Mouse (Mus musculus) mesoderm, embryonic 11.5 days (tissue): Measurements from ENCODE around the gene Numbl.

Experiments
- DNase-seq: peaks from one replicate; pipeline ENCODE4 v3.0.0-alpha.2; 2012; ENCODE audit warnings: low read depth, low spot score

Numbl gene

DNA sequence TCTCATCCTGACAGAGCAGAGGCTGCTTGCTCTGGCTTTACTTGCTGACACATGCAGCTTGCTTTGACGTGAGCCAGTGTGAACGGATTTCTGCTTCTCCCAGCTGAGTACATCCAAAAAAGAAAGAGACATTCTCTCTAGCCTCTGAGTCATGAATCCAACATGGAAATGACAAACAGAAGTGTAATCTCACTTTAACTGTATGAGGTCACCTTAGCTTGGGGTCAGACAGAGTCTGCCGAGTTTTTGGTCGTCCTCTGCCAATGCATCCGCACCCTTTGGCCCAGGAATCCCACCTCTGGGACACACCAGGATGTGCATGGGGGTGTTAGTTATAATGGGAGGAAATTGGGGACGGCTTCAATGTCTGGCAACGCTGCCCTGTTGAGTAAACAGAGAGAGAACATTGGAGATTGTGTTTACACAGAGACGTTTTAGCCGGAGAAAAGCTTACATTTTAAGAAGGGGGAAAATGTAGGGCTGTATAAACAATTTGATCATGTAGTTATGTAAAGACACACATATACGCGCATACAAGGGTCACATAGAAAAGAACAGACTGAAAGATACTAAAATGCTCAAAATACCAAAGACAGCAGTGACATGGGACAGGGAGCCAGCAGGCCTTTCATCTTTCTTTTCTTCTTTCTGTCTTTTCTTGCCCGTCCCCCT is 33.7 kb downstream of the Numbl start:
- no peak for DNase-seq

DNA sequence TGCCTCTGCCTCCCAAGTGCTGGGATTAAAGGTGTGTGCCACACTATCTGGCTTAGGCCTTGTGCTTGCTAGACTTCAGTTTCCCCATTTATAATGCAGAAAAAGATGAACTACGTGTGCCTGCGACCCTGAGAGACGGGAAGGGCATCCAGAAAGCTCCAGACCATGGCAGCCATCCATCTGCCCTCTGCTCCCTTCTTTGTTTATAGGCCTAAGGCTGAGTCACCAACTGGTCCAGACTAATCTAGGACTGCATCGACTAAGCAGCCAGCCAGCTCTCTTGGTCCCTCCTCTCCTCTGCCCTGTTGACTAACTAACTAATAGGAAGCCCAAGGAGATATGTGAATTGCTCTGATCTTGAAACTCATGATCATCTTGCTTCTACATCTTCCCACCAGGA is 37.7 kb downstream of the Numbl start:
- DNase-seq, result no peak

GRCm38 (mm10) chr7:27296518-27296917 is 38.3 kb downstream of the Numbl start:
- no peak for DNase-seq

GRCm38 (mm10) chr7:27298033-27298610 is 39.9 kb downstream of the Numbl start:
- DNase-seq, result no peak

- no peak for DNase-seq
These were observed 40.6 kb downstream of the Numbl start for GRCm38 (mm10) chr7:27298816-27299215.

- no peak for DNase-seq
These were observed 42.1 kb downstream of the Numbl start for GRCm38 (mm10) chr7:27300351-27300750.

DNA sequence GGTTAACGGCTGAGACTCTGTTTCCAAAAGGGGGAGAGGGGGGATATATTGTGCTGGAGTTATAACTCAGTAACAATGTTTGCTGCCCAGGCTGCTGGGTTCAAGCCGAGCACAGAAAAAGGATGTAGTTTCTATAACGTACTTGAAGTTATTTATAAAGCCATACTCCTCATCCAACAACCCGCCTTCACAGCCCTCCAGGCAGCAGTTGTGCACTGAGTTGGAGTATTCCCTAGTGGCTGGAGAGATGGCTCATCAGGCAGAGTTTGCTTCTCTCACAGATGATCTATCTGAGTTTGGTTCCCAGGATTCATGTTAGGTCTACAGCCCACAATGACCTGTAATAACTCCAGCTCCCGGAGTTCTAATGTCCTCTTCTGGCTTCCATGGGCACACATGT is 42.6 kb downstream of the Numbl start:
- no peak for DNase-seq

GRCm38 (mm10) chr7:27302172-27302571 is 43.9 kb downstream of the Numbl start:
- peak; percentile 78 for DNase-seq

- DNase-seq, result no peak
These were observed 47.0 kb downstream of the Numbl start for GRCm38 (mm10) chr7:27305091-27305730.

- no peak for DNase-seq
These were observed 48.2 kb downstream of the Numbl start for GRCm38 (mm10) chr7:27306161-27307160.

DNA sequence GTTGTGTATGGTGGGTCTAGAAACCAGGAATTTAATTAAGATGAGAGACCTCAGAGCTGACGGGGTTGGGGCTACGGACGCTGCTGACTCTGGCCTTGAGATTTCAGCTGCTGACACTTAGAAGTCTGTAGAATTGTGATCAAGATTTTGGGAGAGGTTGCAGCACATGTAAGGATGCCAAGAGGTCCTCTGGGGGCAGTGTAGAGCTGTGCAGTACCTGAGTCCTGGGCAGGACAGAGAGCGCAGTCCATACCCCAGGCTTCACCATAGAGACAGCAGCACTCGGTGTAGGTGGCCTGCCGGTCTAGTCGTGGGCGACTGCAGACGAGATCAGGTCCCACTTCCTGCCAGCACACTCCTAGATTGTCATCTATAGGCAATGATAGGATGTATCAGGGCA is 49.3 kb downstream of the Numbl start:
- DNase-seq, result no peak

- DNase-seq, result no peak
These were observed 50.8 kb downstream of the Numbl start for GRCm38 (mm10) chr7:27308821-27309549.

DNA sequence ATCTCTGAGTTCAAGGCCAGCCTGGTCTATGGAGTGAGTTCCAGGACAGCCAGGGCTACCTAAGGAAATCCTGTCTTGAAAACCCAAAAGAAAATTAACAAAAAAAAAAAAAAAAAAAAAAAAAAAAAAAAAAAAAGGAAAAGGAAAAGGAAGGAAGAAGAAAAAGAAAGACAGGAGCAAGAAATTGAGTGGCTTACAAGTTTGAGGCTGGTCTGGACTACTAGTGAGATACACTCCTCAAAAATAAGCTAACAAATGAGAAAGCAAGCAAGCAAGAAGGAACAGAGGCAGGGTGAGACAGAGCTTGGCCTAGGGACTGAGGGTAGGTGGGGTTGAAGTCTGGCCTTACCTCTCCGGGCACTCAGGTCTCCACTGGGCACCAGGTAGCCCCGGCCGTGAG is 51.6 kb downstream of the Numbl start:
- no peak for DNase-seq

DNA sequence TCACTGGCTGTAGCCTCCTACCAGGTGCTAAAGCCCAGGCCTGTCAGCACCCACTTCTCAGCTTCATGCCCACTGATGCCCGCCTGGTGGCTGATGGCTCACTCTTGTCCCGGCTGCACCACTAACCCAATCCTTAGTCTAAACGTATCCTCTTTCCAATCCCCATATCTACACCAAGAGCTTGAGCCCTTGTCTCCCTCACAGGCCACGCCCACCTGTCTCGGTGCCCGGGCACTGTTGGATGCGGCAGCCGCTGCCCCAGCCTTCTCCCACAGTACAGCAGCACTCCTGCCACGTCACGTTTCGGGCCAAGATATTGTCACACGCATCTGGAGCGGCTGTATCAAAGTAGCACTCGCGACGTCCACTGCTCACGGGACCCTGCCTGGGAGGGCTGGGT is 52.1 kb downstream of the Numbl start:
- DNase-seq, result no peak

- no peak for DNase-seq
These were observed 52.8 kb downstream of the Numbl start for GRCm38 (mm10) chr7:27310996-27311535.

GRCm38 (mm10) chr7:27311651-27312284 is 53.5 kb downstream of the Numbl start:
- DNase-seq, result no peak

DNA sequence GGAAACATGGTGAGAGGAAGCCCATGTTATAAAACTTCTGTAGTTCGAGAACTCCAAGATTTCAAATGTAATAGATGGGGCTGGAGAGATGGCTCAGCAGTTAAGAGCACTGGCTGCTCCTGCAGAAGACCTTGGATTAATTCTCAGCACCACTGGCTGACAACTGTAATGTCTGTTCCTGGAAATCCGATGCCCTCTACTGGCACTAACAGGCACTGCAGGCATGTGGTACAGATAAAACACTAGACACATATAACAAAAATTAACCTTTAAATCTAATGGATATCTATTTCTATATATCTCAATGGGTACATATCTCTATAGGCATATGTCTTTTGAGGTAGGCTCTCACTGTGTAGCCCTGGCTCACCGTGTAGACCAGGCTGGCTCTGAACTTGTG is 56.2 kb downstream of the Numbl start:
- DNase-seq, result no peak

- no peak for DNase-seq
These were observed 57.7 kb downstream of the Numbl start for GRCm38 (mm10) chr7:27315958-27316357.

DNA sequence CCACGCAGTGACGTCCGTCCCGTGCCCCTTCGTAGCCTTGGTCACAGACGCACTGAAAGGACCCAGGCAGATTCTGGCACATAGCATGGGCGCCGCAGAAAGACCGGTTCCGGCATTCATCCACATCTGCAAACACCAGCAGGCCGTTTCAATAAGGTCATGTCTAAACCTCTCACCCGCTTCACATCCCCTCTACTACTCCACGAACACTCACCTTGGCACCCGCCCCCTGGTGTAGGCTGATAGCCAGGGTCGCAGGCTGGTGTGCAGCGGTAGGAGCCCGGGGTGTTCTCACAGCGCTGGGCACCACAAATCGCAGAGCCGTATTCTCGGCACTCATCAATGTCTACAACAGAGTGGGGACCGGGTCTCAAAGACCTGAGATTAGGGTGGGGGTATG is 61.2 kb downstream of the Numbl start:
- no peak for DNase-seq

GRCm38 (mm10) chr7:27322291-27322690 is 64.1 kb downstream of the Numbl start:
- DNase-seq, result no peak

GRCm38 (mm10) chr7:27323001-27323400 is 64.8 kb downstream of the Numbl start:
- no peak for DNase-seq
